Mouse (Mus musculus) G1E (cell line): Measurements from ENCODE around the gene Epb41l5.

Source experiments
- CTCF ChIP-seq: IDR thresholded peaks from 2 replicates; pipeline ENCODE4 v1.5.1; 2012; ENCODE audit warnings: low read depth, low read length, inconsistent platforms, mixed read lengths
- GATA1 ChIP-seq: IDR thresholded peaks from 2 replicates; pipeline ENCODE4 v1.6.1; 2012; ENCODE audit warnings: borderline replicate concordance, low read length, inconsistent platforms, mixed read lengths

- TF ChIP-seq CTCF (no peak), GATA1 (no peak)
Observed at GRCm38 (mm10) chr1:119648205-119649111, at the start of gene Epb41l5.
